Mouse (Mus musculus) hindbrain, embryonic 16.5 days (tissue): ENCODE measurements around the gene Recql. TPM values are rescaled to one million over a fixed set of nuclear protein-coding genes. Genes with fewer than 3 reads are reported as not detected.

Source experiments
- ATAC-seq: fragments of 200-750 bp; cut with Nextera tagmentation; 2 replicates; pipeline ENCODE4 v1.8.0; 2017; ENCODE audit warnings: moderate TSS enrichment, moderate library complexity
- H3K27ac ChIP-seq: fragments of 300-500 bp; sonication (generic); 2 replicates; pipeline ENCODE4 v1.5.1; 2014; ENCODE audit warnings: low read depth, mild to moderate bottlenecking, control low read depth, low read length, moderate library complexity
- H3K27me3 ChIP-seq: fragments of 300-500 bp; sonication (generic); replicated peaks from 2 replicates; pipeline ENCODE4 v1.6.1; 2014; ENCODE audit warnings: low read length; ENCODE audit not compliant: control insufficient read depth, insufficient read depth
- H3K36me3 ChIP-seq: fragments of 300-500 bp; sonication (generic); 2 replicates; pipeline ENCODE4 v1.6.1; 2014; ENCODE audit warnings: mild to moderate bottlenecking, low read length, moderate library complexity, mixed read lengths; ENCODE audit not compliant: control insufficient read depth, insufficient read depth
- H3K4me1 ChIP-seq: fragments of 300-500 bp; sonication (generic); 2 replicates; pipeline ENCODE4 v1.6.1; 2014; ENCODE audit warnings: low read depth, low read length; ENCODE audit not compliant: control insufficient read depth, insufficient read depth
- H3K4me2 ChIP-seq: fragments of 300-500 bp; sonication (generic); 2 replicates; pipeline ENCODE4 v1.6.1; 2014; ENCODE audit warnings: mild to moderate bottlenecking, low read length, control low read depth, moderate library complexity
- H3K4me3 ChIP-seq: fragments of 300-500 bp; sonication (generic); 2 replicates; pipeline ENCODE4 v1.5.1; 2014; ENCODE audit warnings: mild to moderate bottlenecking, low read length, control low read depth, moderate library complexity
- H3K9ac ChIP-seq: fragments of 300-500 bp; sonication (generic); 2 replicates; pipeline ENCODE4 v1.6.1; 2014; ENCODE audit warnings: low read depth, mild to moderate bottlenecking, control low read depth, low read length, moderate library complexity
- H3K9me3 ChIP-seq: fragments of 300-500 bp; sonication (generic); 2 replicates; pipeline ENCODE4 v1.6.1; 2014; ENCODE audit warnings: mild to moderate bottlenecking, low read length, moderate library complexity; ENCODE audit not compliant: control insufficient read depth
- WGBS: fragments of 180-500 bp; shearing (Covaris S2); extraction: QIAGEN DNeasy Blood & Tissue Kit; methylation state at CpG from one replicate; pipeline ENCODE4 v1.1.7; 2014; 5-methylcytosine and 5-hydroxymethylcytosine counted together
- polyA plus RNA-seq: library from polyadenylated mRNA; unstranded; fragments of >200 nt; fragmentation: Nextera tagmentation; extraction: Ambion mirVana; gene quantifications from 2 replicates; pipeline ENCODE4 v1.2.1, GENCODE M21; 2015

The Recql gene
- polyA plus RNA-seq, 1 experiment from 2014 or later: 19.5 TPM

DNA sequence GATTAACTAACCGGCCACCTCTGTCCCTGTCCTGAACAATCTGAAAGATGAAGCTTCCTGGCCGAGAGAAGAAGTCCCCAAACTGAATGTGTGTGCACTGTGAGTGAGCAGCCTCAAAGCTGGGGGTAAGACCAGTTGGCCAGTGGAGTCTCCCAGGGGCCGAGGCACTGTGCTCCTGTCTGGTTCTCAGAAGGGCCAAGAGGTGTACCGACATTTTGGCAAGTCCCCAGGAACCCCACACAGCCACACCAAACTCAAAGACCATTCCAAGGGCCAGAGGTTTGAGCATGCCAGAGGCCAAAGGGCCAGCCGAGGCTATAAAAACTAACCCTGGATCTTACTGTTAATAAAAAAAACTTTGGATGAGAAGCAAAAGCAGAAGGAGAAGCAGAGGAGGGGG is 72.6 kb downstream of the Recql start:
- no peak overlapping the region for H3K9ac ChIP-seq
- peaks cover 2% of the 10 kb centered on the region for H3K9me3 ChIP-seq
- H3K36me3 ChIP-seq: no peaks in the 10 kb centered on the region
- no peak overlapping the region for H3K4me2 ChIP-seq
- 84% methylated on average over 5 of the region's 5 CpGs for WGBS
- no peak overlapping the region for H3K27ac ChIP-seq
- H3K4me1 ChIP-seq: no peaks in the 10 kb centered on the region
- no peaks in the 10 kb centered on the region for H3K27me3 ChIP-seq
- H3K4me3 ChIP-seq: no peak overlapping the region
- no peak for ATAC-seq

- Histone ChIP-seq H3K27me3 (no peaks in the 10 kb centered on the region), H3K27ac (no peak overlapping the region), H3K4me3 (no peak overlapping the region), H3K36me3 (no peaks in the 10 kb centered on the region), H3K4me1 (no peaks in the 10 kb centered on the region), H3K4me2 (no peak overlapping the region), H3K9me3 (peaks cover 2% of the 10 kb centered on the region), H3K9ac (no peak overlapping the region)
- no peak for ATAC-seq
These were observed 81.8 kb downstream of the Recql start for GRCm38 (mm10) chr6:142305076-142305475.

Other genes with a start within 250 kb of the Recql start
- gene Slco1a6, start 178.6 kb downstream of the Recql start, polyA plus RNA-seq: 0.69 TPM in 1 of 2 replicates, not detected in the other
- 0.31 TPM in 1 of 2 replicates, not detected in the other for gene Iapp, start 88.7 kb downstream of the Recql start, polyA plus RNA-seq
- gene Slco1a5, start 64.1 kb downstream of the Recql start, polyA plus RNA-seq: 0.41 and 0.57 TPM in 2 replicates
- gene Pyroxd1, start 41.4 kb downstream of the Recql start, polyA plus RNA-seq: 18.3 and 20.1 TPM in 2 replicates
- 68.6 and 75.9 TPM in 2 replicates for gene Golt1b, start 134 bp upstream of the Recql start, polyA plus RNA-seq
- gene Spx, start 26.4 kb upstream of the Recql start, polyA plus RNA-seq: 2.4 and 4.9 TPM in 2 replicates
- gene Gys2, start 86.0 kb upstream of the Recql start, polyA plus RNA-seq: 0.08 and 0.09 TPM in 2 replicates
- 534 and 590 TPM in 2 replicates for gene Ldhb, start 120.9 kb upstream of the Recql start, polyA plus RNA-seq
- gene Kcnj8, start 184.5 kb upstream of the Recql start, polyA plus RNA-seq: 14.8 and 15.3 TPM in 2 replicates